Mouse (Mus musculus) lung, postnatal 14 days (tissue): ENCODE data around the gene Fads2.

Source experiments
- DNase-seq: peaks from one replicate; pipeline ENCODE4 v3.0.0; 2021

The Fads2 gene

GRCm38 (mm10) chr19:10060783-10061590 lies 40.6 kb downstream of the Fads2 start:
- no peak for DNase-seq

- peak; percentile 67 for DNase-seq
Measured at GRCm38 (mm10) chr19:10059911-10060567, 41.5 kb downstream of the Fads2 start.

- no peak for DNase-seq
Measured at GRCm38 (mm10) chr19:10058876-10059427, 42.6 kb downstream of the Fads2 start.

- DNase-seq: no peak
Measured at GRCm38 (mm10) chr19:10058352-10058825, 43.2 kb downstream of the Fads2 start.

- peak; percentile 63 for DNase-seq
Measured at GRCm38 (mm10) chr19:10057486-10058351, 43.8 kb downstream of the Fads2 start.

GRCm38 (mm10) chr19:10056686-10057085 lies 44.9 kb downstream of the Fads2 start:
- DNase-seq: no peak

- DNase-seq: no peak
Measured at GRCm38 (mm10) chr19:10055783-10056660, 45.5 kb downstream of the Fads2 start.

GRCm38 (mm10) chr19:10055261-10055660 lies 46.3 kb downstream of the Fads2 start:
- no peak for DNase-seq

- no peak for DNase-seq
Measured at GRCm38 (mm10) chr19:10054361-10055075, 47.0 kb downstream of the Fads2 start.

GRCm38 (mm10) chr19:10053692-10054260 lies 47.8 kb downstream of the Fads2 start:
- peak; percentile 57 for DNase-seq

GRCm38 (mm10) chr19:10052698-10053097 lies 48.8 kb downstream of the Fads2 start:
- DNase-seq: no peak

GRCm38 (mm10) chr19:10050438-10050837 lies 51.1 kb downstream of the Fads2 start:
- no peak for DNase-seq

- no peak for DNase-seq
Measured at GRCm38 (mm10) chr19:10049533-10049932, 52.0 kb downstream of the Fads2 start.

GRCm38 (mm10) chr19:10046983-10047382 lies 54.6 kb downstream of the Fads2 start:
- DNase-seq: no peak

- no peak for DNase-seq
Measured at GRCm38 (mm10) chr19:10046346-10046745, 55.2 kb downstream of the Fads2 start.

GRCm38 (mm10) chr19:10045707-10046106 lies 55.8 kb downstream of the Fads2 start:
- no peak for DNase-seq

- DNase-seq: peak; percentile 72
Measured at GRCm38 (mm10) chr19:10043643-10044042, 57.9 kb downstream of the Fads2 start.

- no peak for DNase-seq
Measured at GRCm38 (mm10) chr19:10042816-10043215, 58.7 kb downstream of the Fads2 start.

GRCm38 (mm10) chr19:10042232-10042631 lies 59.3 kb downstream of the Fads2 start:
- peak; percentile 44 for DNase-seq

- peak; percentile 86 for DNase-seq
Measured at GRCm38 (mm10) chr19:10041388-10042148, 60.0 kb downstream of the Fads2 start, which contains the start of gene Fads3. Gene Fads3 (plus strand): TSS chr19:10041569.
